Mouse (Mus musculus): ENCODE measurements around the gene Clec3a. TPM values are rescaled to one million over a fixed set of nuclear protein-coding genes. Genes with fewer than 3 reads are reported as not detected.

The Clec3a gene
- total RNA-seq, 2 experiments from 2014 or later = not detected

GRCm38 (mm10) chr8:114452278-114452677 lies 34.4 kb downstream of the Clec3a start:
- no peak for DNase-seq (ENCODE audit: extremely low spot score in 1 of 2, low spot score in 2 of 2)
- intact Hi-C loops (cut with DNase I) = loop anchor here (5.0 to 10.0 kb wide), 3 partner anchors 523 to 1985 kb away; partner anchors contain the start of gene Maf

- DNase-seq (ENCODE audit: extremely low spot score in 1 of 2, low spot score in 2 of 2) = peak; percentile 62 to 71
- intact Hi-C loops (cut with DNase I) = loop anchor here (5.0 to 10.0 kb wide), 3 partner anchors 522 to 1984 kb away; partner anchors contain the start of gene Maf
Measured at GRCm38 (mm10) chr8:114452781-114453221, 34.9 kb downstream of the Clec3a start.

- no peak for DNase-seq (ENCODE audit: extremely low spot score in 1 of 2, low spot score in 2 of 2)
- intact Hi-C loops (cut with DNase I) = loop anchor here (10.0 kb wide), 1 partner anchor 519 kb away; no protein-coding TSS in a partner anchor
Measured at GRCm38 (mm10) chr8:114455302-114455701, 37.4 kb downstream of the Clec3a start.

DNA sequence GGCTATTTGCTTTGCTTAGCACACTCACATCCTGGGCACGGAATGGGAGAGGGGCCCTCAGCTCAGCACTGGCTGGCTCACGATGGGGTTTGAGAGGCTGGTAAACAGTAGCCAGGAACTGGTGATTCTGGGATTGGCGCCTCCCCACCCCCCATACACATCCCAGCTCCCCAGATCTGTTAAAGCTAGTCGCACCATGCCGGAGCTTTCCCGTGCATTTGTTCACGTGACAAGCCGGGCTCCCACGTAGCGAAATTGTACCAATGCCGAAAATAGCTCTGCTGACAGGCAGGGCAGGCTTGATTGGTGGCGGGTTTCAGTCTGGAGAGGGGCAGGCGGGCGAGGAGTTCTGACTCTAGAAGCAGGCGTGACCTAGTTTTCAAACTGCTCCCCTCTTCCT lies 38.1 kb downstream of the Clec3a start:
- intact Hi-C loops (cut with DNase I) = loop anchor here (10.0 kb wide), 1 partner anchor 519 kb away; no protein-coding TSS in a partner anchor
- no peak for DNase-seq (ENCODE audit: extremely low spot score in 1 of 2, low spot score in 2 of 2)

GRCm38 (mm10) chr8:114458113-114458784 lies 40.4 kb downstream of the Clec3a start:
- intact Hi-C loops (cut with DNase I) = loop anchor here (10.0 kb wide), 1 partner anchor 517 kb away; no protein-coding TSS in a partner anchor
- no peak for DNase-seq (ENCODE audit: extremely low spot score in 1 of 2, low spot score in 2 of 2)

GRCm38 (mm10) chr8:114460600-114460999 lies 42.7 kb downstream of the Clec3a start:
- DNase-seq (ENCODE audit: extremely low spot score in 1 of 2, low spot score in 2 of 2) = no peak
- intact Hi-C loops (cut with DNase I) = no loop called here

GRCm38 (mm10) chr8:114462591-114462990 lies 44.7 kb downstream of the Clec3a start:
- no peak for DNase-seq (ENCODE audit: extremely low spot score in 1 of 2, low spot score in 2 of 2)
- intact Hi-C loops (cut with DNase I) = no loop called here

- no peak for DNase-seq (ENCODE audit: extremely low spot score in 1 of 2, low spot score in 2 of 2)
- intact Hi-C loops (cut with DNase I) = no loop called here
Measured at GRCm38 (mm10) chr8:114463305-114463704, 45.4 kb downstream of the Clec3a start.

DNA sequence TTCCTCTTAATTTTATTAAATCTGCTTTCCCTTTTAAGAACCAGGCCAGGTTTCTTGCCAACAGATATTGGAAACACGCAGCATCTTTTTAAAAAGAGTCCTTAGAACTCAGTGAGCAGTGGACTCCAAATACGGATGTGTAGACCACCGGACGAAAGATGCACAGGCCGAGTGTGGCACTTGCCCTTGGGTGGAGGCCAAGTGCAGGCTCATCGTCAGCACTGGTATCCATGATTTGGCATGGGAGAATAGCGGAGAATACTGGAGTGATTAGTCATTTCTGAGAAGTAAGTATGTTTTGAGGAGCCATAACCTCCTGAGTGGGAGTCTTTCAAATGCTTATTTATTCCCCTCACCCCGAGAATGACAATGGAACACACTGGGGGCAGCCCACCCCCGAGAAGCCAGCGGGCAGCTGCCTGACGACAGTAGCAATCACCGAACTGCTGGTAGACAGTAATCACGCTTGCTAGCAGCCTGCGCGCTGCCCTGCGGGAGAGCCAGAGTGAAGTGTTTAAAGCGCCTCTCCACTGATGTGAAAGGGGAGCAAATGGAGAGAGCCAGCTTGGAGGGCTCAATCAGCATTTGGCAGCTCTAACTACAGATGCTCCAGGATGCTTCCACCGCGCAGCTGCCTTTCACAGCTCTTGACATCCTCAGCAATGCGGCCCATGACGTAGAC lies 50.8 kb downstream of the Clec3a start:
- DNase-seq (ENCODE audit: extremely low spot score in 1 of 2, low spot score in 2 of 2) = no peak
- intact Hi-C loops (cut with DNase I) = loop anchor here (5.0 kb wide), 1 partner anchor 1244 kb away; no protein-coding TSS in a partner anchor

GRCm38 (mm10) chr8:114469208-114469590 lies 51.3 kb downstream of the Clec3a start:
- intact Hi-C loops (cut with DNase I) = loop anchor here (5.0 kb wide), 1 partner anchor 1243 kb away; no protein-coding TSS in a partner anchor
- DNase-seq (ENCODE audit: extremely low spot score in 1 of 2, low spot score in 2 of 2) = no peak

DNA sequence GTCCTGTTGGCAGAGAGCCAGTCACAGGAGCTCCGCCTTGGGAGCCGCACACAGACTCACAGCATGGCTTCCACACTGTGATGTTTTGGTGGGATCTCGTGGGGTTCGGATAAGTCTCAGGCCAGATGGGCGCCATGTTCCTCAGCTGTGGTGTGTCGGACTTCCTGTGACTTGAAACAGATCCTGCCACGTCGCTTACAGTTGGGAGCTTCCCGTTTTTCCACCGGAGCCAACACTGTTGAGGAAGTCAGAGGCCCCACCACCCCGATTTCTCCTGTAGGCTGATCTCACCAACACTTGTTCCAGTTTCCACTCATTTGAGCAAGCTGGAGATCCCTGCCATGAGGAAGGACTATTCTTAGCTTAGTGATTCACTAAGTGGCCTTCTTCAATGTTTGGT lies 55.7 kb downstream of the Clec3a start:
- DNase-seq (ENCODE audit: extremely low spot score in 1 of 2, low spot score in 2 of 2) = no peak
- intact Hi-C loops (cut with DNase I) = no loop called here

Other genes starting within 250 kb of the Clec3a start
- 10 to 100 TPM; 63.8 to 70.8 TPM for gene Vat1l, start 212.5 kb upstream of the Clec3a start, total RNA-seq (2021)
- gene Wwox, start 21.6 kb downstream of the Clec3a start, total RNA-seq (2021) = 10 to 100 TPM; 12.5 to 13.4 TPM